Mouse (Mus musculus) cerebellum, postnatal 4 days (tissue): Measurements from ENCODE around the gene Vdac2.

Experiments used
- DNase-seq, 2 experiments: peaks; one replicate each; pipeline ENCODE4 v3.0.0; 2022; ENCODE audit warnings: low spot score in 2 of 2, mixed read lengths in 1 of 2

Gene Vdac2

GRCm38 (mm10) chr14:21851996-21852791, 27.2 kb downstream of the Vdac2 start:
- no peak for DNase-seq

- peak in 1 of 2 experiments; percentile 77 for DNase-seq
Measured at GRCm38 (mm10) chr14:21853456-21854109, 28.5 kb downstream of the Vdac2 start.

DNA sequence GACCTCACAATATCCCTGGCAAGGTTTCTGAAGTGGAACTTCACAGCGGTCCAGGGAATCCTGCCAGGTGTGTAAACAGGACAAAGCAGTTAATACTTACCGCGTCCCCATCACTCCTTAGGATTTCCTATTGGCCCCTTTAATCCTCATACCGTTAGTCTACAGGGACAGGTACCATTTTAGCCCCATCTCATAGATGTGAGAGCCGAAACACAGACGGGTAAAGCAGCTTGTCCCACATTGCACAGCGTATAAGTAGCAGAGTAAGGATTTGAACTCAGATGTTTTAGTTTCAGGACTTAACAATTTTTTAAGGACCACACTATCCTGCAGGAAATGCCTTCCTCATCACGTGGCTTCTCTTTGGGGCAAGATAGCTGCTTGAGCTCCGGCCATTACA, 29.2 kb downstream of the Vdac2 start:
- DNase-seq: no peak

GRCm38 (mm10) chr14:21855961-21856360, 30.9 kb downstream of the Vdac2 start:
- DNase-seq: no peak

GRCm38 (mm10) chr14:21856886-21857285, 31.8 kb downstream of the Vdac2 start:
- no peak for DNase-seq

- no peak for DNase-seq
Measured at GRCm38 (mm10) chr14:21866291-21866690, 41.3 kb downstream of the Vdac2 start.

DNA sequence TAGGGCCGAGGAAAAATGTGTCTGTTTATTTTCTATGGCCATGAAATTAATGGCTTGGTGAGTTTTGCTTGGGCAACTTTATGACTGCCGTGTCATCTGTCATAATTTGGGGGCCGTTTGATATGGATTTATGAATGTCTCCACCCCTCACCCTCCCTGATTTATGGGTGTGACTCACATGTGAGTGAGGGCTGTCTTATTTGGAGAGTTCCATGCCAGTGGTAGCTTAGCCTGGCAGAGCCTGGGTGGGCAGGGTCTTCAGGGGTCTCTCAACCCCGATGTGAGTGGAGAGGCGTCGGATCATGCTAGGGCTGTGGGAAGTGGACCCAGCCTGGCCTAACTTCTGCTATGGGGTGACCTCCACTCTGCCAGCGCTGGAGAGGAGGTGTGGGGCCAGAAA, 41.8 kb downstream of the Vdac2 start:
- DNase-seq: no peak

GRCm38 (mm10) chr14:21890430-21890829, 65.4 kb downstream of the Vdac2 start:
- DNase-seq: no peak

GRCm38 (mm10) chr14:21891581-21892340, 66.7 kb downstream of the Vdac2 start:
- no peak for DNase-seq

- DNase-seq: no peak
Measured at GRCm38 (mm10) chr14:21892341-21892659, 67.3 kb downstream of the Vdac2 start.
